Mouse (Mus musculus): Measurements from ENCODE around the gene Bcl10. TPM values are rescaled to one million over a fixed set of nuclear protein-coding genes. Genes with fewer than 3 reads are reported as not detected.
"Not testable (repeated sequence)": the region's sequence is repeated elsewhere in the genome, so short reads cannot be mapped to it uniquely, and the experiment has no call there.

Gene Bcl10
- polyA plus RNA-seq, 1 experiment = 7.9 TPM

- Histone ChIP-seq H3K36me3 (ENCODE audit: control insufficient read depth, insufficient read depth, low read length) (no peaks in the 10 kb centered on the region), H3K27ac (ENCODE audit: insufficient read depth, low read depth, low read length) (peak overlapping the region; percentile 91), H3K4me3 (ENCODE audit: low read depth, low read length) (peak overlapping the region; percentile 36; the same call in 1 of the 2 replicates), H3K4me1 (ENCODE audit: control insufficient read depth, insufficient read depth, insufficient read length, low read length) (peaks cover 14% of the 10 kb centered on the region), H3K27me3 (ENCODE audit: control insufficient read depth, insufficient read depth, low read length) (no peaks in the 10 kb centered on the region)
- TF ChIP-seq CTCF (IDR thresholded peaks at IDR 0.05; ENCODE audit: extremely low read depth, insufficient read length, insufficient replicate concordance, low read depth, low read length) (no peak), POLR2A (IDR thresholded peaks at IDR 0.05; ENCODE audit: low read depth, low read length) (no peak)
- 8% methylated on average over 10 of the region's 10 CpGs for WGBS
Measured at GRCm38 (mm10) chr3:145964018-145964387, 41.4 kb downstream of the Bcl10 start.

- H3K36me3 ChIP-seq (ENCODE audit: control insufficient read depth, insufficient read depth, low read length) = no peaks in the 10 kb centered on the region
- H3K27ac ChIP-seq (ENCODE audit: insufficient read depth, low read depth, low read length) = peak overlapping the region; percentile 91
- no peak for TF ChIP-seq POLR2A (IDR thresholded peaks at IDR 0.05; ENCODE audit: low read depth, low read length)
- TF ChIP-seq CTCF (IDR thresholded peaks at IDR 0.05; ENCODE audit: extremely low read depth, insufficient read length, insufficient replicate concordance, low read depth, low read length) = no peak
- peaks cover 14% of the 10 kb centered on the region for H3K4me1 ChIP-seq (ENCODE audit: control insufficient read depth, insufficient read depth, insufficient read length, low read length)
- WGBS = 9% methylated on average over 10 of the region's 10 CpGs
- H3K4me3 ChIP-seq (ENCODE audit: low read depth, low read length) = no peak overlapping the region
- H3K27me3 ChIP-seq (ENCODE audit: control insufficient read depth, insufficient read depth, low read length) = no peaks in the 10 kb centered on the region
Measured at GRCm38 (mm10) chr3:145964473-145964872, 41.9 kb downstream of the Bcl10 start.

- H3K4me3 ChIP-seq (ENCODE audit: low read depth, low read length); H3K27me3 ChIP-seq (ENCODE audit: control insufficient read depth, insufficient read depth, low read length); H3K36me3 ChIP-seq (ENCODE audit: control insufficient read depth, insufficient read depth, low read length): not testable (repeated sequence)
- WGBS = 51% methylated on average over 3 of the region's 3 CpGs
- Histone ChIP-seq H3K27ac (ENCODE audit: insufficient read depth, low read depth, low read length) (peak overlapping the region; percentile 55; the same call in 1 of the 2 replicates), H3K4me1 (ENCODE audit: control insufficient read depth, insufficient read depth, insufficient read length, low read length) (peaks cover 14% of the 10 kb centered on the region)
Measured at GRCm38 (mm10) chr3:145965583-145965982, 43.0 kb downstream of the Bcl10 start.

- no peak for TF ChIP-seq POLR2A (IDR thresholded peaks at IDR 0.05; ENCODE audit: low read depth, low read length)
Measured at GRCm38 (mm10) chr3:145966806-145967205, 44.2 kb downstream of the Bcl10 start.

GRCm38 (mm10) chr3:145969031-145969501, 46.5 kb downstream of the Bcl10 start:
- TF ChIP-seq POLR2A (IDR thresholded peaks at IDR 0.05; ENCODE audit: low read depth, low read length) = no peak
- TF ChIP-seq CTCF (IDR thresholded peaks at IDR 0.05; ENCODE audit: extremely low read depth, insufficient read length, insufficient replicate concordance, low read depth, low read length) = no peak
- Histone ChIP-seq H3K36me3 (ENCODE audit: control insufficient read depth, insufficient read depth, low read length) (no peaks in the 10 kb centered on the region), H3K27ac (ENCODE audit: insufficient read depth, low read depth, low read length) (no peak overlapping the region), H3K27me3 (ENCODE audit: control insufficient read depth, insufficient read depth, low read length) (no peaks in the 10 kb centered on the region), H3K4me1 (ENCODE audit: control insufficient read depth, insufficient read depth, insufficient read length, low read length) (peaks cover 8% of the 10 kb centered on the region; the same call in 1 of the 2 replicates), H3K4me3 (ENCODE audit: low read depth, low read length) (no peak overlapping the region)
- 53% methylated on average over 14 of the region's 14 CpGs for WGBS

More at GRCm38 (mm10) chr3:145966806-145967205, 44.2 kb downstream of the Bcl10 start:
- no peak overlapping the region for H3K27ac ChIP-seq (ENCODE audit: insufficient read depth, low read depth, low read length)
- no peak overlapping the region for H3K4me3 ChIP-seq (ENCODE audit: low read depth, low read length)
- no peaks in the 10 kb centered on the region for H3K36me3 ChIP-seq (ENCODE audit: control insufficient read depth, insufficient read depth, low read length)
- 89% methylated on average over 5 of the region's 5 CpGs for WGBS
- H3K27me3 ChIP-seq (ENCODE audit: control insufficient read depth, insufficient read depth, low read length) = no peaks in the 10 kb centered on the region
- H3K4me1 ChIP-seq (ENCODE audit: control insufficient read depth, insufficient read depth, insufficient read length, low read length) = peaks cover 14% of the 10 kb centered on the region

- TF ChIP-seq CTCF (IDR thresholded peaks at IDR 0.05; ENCODE audit: extremely low read depth, insufficient read length, insufficient replicate concordance, low read depth, low read length) = no peak
- no peak for TF ChIP-seq POLR2A (IDR thresholded peaks at IDR 0.05; ENCODE audit: low read depth, low read length)
Measured at GRCm38 (mm10) chr3:145971501-145971900, 48.9 kb downstream of the Bcl10 start.

GRCm38 (mm10) chr3:145974986-145975385, 52.4 kb downstream of the Bcl10 start:
- 91% methylated on average over 7 of the region's 7 CpGs for WGBS
- Histone ChIP-seq H3K36me3 (ENCODE audit: control insufficient read depth, insufficient read depth, low read length) (no peaks in the 10 kb centered on the region), H3K4me1 (ENCODE audit: control insufficient read depth, insufficient read depth, insufficient read length, low read length) (no peaks in the 10 kb centered on the region), H3K4me3 (ENCODE audit: low read depth, low read length) (no peak overlapping the region), H3K27ac (ENCODE audit: insufficient read depth, low read depth, low read length) (no peak overlapping the region), H3K27me3 (ENCODE audit: control insufficient read depth, insufficient read depth, low read length) (no peaks in the 10 kb centered on the region)
- TF ChIP-seq POLR2A (IDR thresholded peaks at IDR 0.05; ENCODE audit: low read depth, low read length) (no peak), CTCF (IDR thresholded peaks at IDR 0.05; ENCODE audit: extremely low read depth, insufficient read length, insufficient replicate concordance, low read depth, low read length) (no peak)

More at GRCm38 (mm10) chr3:145971501-145971900, 48.9 kb downstream of the Bcl10 start:
- H3K4me3 ChIP-seq (ENCODE audit: low read depth, low read length) = no peak overlapping the region
- 75% methylated on average over 10 of the region's 10 CpGs for WGBS
- H3K36me3 ChIP-seq (ENCODE audit: control insufficient read depth, insufficient read depth, low read length) = no peaks in the 10 kb centered on the region
- H3K27me3 ChIP-seq (ENCODE audit: control insufficient read depth, insufficient read depth, low read length) = no peaks in the 10 kb centered on the region
- H3K4me1 ChIP-seq (ENCODE audit: control insufficient read depth, insufficient read depth, insufficient read length, low read length) = no peaks in the 10 kb centered on the region
- H3K27ac ChIP-seq (ENCODE audit: insufficient read depth, low read depth, low read length) = no peak overlapping the region

Other genes starting within 250 kb of the Bcl10 start
- 0.42 and 1.7 TPM in 2 replicates for gene Ddah1, start 164.1 kb upstream of the Bcl10 start, polyA plus RNA-seq (2012; rRNA removed)
- gene 2410004B18Rik, start 15.2 kb downstream of the Bcl10 start, polyA plus RNA-seq (2012; rRNA removed) = 14.8 and 20.0 TPM in 2 replicates
- gene Syde2, start 65.1 kb downstream of the Bcl10 start, polyA plus RNA-seq (2012; rRNA removed) = 2.0 and 3.8 TPM in 2 replicates
- 0.20 TPM in 1 of 2 replicates, not detected in the other for gene Wdr63, start 185.3 kb downstream of the Bcl10 start, polyA plus RNA-seq (2012; rRNA removed)
- gene Mcoln3, start 194.6 kb downstream of the Bcl10 start, polyA plus RNA-seq (2012; rRNA removed) = 0.25 TPM in 2 replicates
- gene Mcoln2, start 227.0 kb downstream of the Bcl10 start, polyA plus RNA-seq (2012; rRNA removed) = 2.6 and 5.1 TPM in 2 replicates